ENCODE assay signal across 21 mouse cellular contexts in genomic region chr7:44557629-44558028, GRCm38 (mm10). TPM values are rescaled to one million over a fixed set of nuclear protein-coding genes. Genes with fewer than 3 reads are reported as not detected.
"Had no signal": no experiment of that assay in that cellular context is flagged by ENCODE, and none has a peak within 500 bp of the region (broad histone marks: within the 10 kb centered on the region; RNA-seq: fewer than 3 reads in every experiment).

No protein-coding gene starts in this region.

- DNase-seq: layer of hippocampus, postnatal 36 days; liver, embryonic 13.5 days; lung, adult 2 months; lung, postnatal 14 days; lung, postnatal 4 days; midbrain, embryonic 14.5 days; right cerebral cortex, adult 18-20 months; right cerebral cortex, postnatal 14 days; right cerebral cortex, postnatal 4 days; thymus, adult 2 months; thymus, postnatal 14 days; thymus, postnatal 4 days had no signal

- H3K4me3 ChIP-seq: left cerebral cortex, adult 2 months; liver, embryonic 13.5 days had no signal

- H3K9me3 ChIP-seq: liver, embryonic 13.5 days had no signal

- H3K27me3 ChIP-seq: liver, embryonic 13.5 days had no signal

- H3K27ac ChIP-seq: kidney, postnatal 0 days; left cerebral cortex, adult 2 months; liver, embryonic 13.5 days; stomach, postnatal 0 days had no signal

- H3K4me2 ChIP-seq: liver, embryonic 13.5 days; midbrain, embryonic 11.5 days had no signal

RNA-seq across cellular contexts. Expression of gene Napsa, which starts 14.6 kb away (rescaled TPM):
- total RNA-seq: left cerebral cortex, postnatal 36 days had no signal

RNA-seq across cellular contexts. Expression of gene Spib, which starts 25.8 kb away (rescaled TPM):
- total RNA-seq: left cerebral cortex, postnatal 36 days had no signal
- polyA plus RNA-seq: kidney, embryonic 14.5 days; midbrain, embryonic 11.5 days; midbrain, embryonic 14.5 days; neural tube, embryonic 11.5 days; neural tube, embryonic 14.5 days; stomach, embryonic 14.5 days had no signal
